Mouse (Mus musculus) E14TG2a.4 (cell line): Measurements from ENCODE around the gene 9130023H24Rik.

Experiments used
- H3K27me3 ChIP-seq: 2 replicates; pipeline ENCODE4 v1.6.1; 2014; ENCODE audit warnings: low read length, control low read depth; ENCODE audit not compliant: insufficient read depth
- H3K36me3 ChIP-seq: 2 replicates; pipeline ENCODE4 v1.6.1; 2014; ENCODE audit warnings: low read length, control low read depth; ENCODE audit not compliant: insufficient read depth
- H3K4me1 ChIP-seq: replicated peaks from 2 replicates; pipeline ENCODE4 v1.6.1; 2014; ENCODE audit warnings: low read depth, low read length, control low read depth
- H3K4me3 ChIP-seq: replicated peaks from 2 replicates; pipeline ENCODE4 v1.5.1; 2014; ENCODE audit warnings: mild to moderate bottlenecking, low read length
- H3K9me3 ChIP-seq: 2 replicates; pipeline ENCODE4 v1.6.1; 2014; ENCODE audit warnings: low read length, control low read depth
- CTCF ChIP-seq: conservative IDR thresholded peaks from 2 replicates; pipeline ENCODE4 v1.5.1; 2014; ENCODE audit warnings: low read length
- NANOG ChIP-seq: IDR thresholded peaks from 2 replicates; pipeline ENCODE4 v1.6.1; 2014; ENCODE audit warnings: borderline replicate concordance, low read length, mixed read lengths
- POU5F1 ChIP-seq: IDR thresholded peaks from 2 replicates; pipeline ENCODE4 v1.6.1; 2014; ENCODE audit warnings: low read length, borderline replicate concordance

Gene 9130023H24Rik

GRCm38 (mm10) chr7:128231741-128232140 lies 6.1 kb downstream of the 9130023H24Rik start:
- H3K4me3 ChIP-seq: no peak overlapping the region
- H3K4me1 ChIP-seq: peaks cover 9% of the 10 kb centered on the region
- H3K9me3 ChIP-seq: 0 out of 2 replicates have a peak, but pooled peaks cover under 1% of the 10 kb centered on the region
- H3K36me3 ChIP-seq: peaks cover 19% of the 10 kb centered on the region
- TF ChIP-seq POU5F1 (no peak), CTCF (no peak), NANOG (no peak)
- H3K27me3 ChIP-seq: peaks cover 12% of the 10 kb centered on the region

DNA sequence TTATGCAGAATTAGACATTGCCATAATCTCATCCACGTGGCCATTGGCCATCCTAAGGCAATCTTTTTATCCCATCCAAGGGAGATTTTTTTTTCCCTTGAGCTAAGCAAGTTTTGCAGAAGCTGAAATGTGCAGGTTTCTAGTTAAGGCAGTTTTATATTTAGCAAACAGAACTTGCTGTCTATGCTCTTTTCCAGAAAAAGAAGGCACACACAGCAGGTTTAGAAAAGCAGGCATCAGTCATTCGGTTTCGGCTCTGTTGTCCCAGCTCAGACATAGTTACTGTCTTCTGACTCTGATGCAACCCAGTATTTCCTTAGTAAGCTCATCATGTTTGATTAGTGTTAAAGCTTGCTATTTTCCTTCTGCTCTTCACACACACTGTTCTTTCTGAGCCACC lies 16.9 kb downstream of the 9130023H24Rik start:
- TF ChIP-seq POU5F1 (no peak), CTCF (no peak), NANOG (no peak)
- Histone ChIP-seq H3K4me3 (no peak overlapping the region), H3K27me3 (no peaks in the 10 kb centered on the region), H3K4me1 (no peaks in the 10 kb centered on the region), H3K36me3 (no peaks in the 10 kb centered on the region), H3K9me3 (no peaks in the 10 kb centered on the region)

DNA sequence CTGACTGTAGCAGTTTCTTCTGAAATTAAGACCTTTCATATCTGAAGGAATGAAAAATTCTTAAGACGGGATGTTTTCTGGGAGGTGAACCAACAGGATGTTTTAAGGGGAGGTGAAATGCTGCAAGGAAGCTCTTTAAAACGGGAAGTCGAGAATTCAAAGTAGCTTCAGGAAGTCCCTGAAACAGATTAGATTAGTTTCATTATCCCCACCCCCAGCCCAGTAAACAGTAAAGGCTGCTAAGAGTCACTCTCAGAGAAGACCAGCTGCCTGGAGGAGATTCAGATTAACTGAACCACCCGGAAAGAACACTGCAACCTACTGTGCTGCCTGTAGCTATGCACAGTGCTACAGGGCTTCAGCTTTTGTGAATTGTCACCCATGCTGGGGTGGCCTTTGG lies 17.9 kb downstream of the 9130023H24Rik start:
- TF ChIP-seq NANOG: no peak
- TF ChIP-seq POU5F1: no peak
- no peak for TF ChIP-seq CTCF
- H3K36me3 ChIP-seq: no peaks in the 10 kb centered on the region
- no peaks in the 10 kb centered on the region for H3K4me1 ChIP-seq
- no peaks in the 10 kb centered on the region for H3K27me3 ChIP-seq
- H3K4me3 ChIP-seq: no peak overlapping the region
- no peaks in the 10 kb centered on the region for H3K9me3 ChIP-seq

DNA sequence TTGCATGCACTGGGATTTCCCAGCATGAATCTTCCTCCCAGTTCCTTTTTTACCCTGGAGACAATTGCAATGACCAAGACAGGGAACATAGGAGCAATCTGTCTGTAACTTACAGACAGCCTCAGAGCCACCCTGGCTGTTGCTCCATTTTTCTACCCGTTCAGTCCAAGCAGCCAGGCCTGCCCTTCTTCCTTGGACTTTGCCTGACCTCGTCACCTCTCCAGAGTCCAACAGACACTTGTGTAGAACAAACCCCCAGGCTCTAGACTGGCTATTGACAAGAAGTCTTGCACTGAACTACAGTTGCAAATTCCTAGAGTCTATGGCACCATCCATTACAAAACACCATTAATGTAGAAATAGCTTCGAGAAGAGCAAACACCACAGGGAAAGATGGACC lies 28.0 kb downstream of the 9130023H24Rik start:
- peaks cover 3% of the 10 kb centered on the region; the same call in 1 of the 2 replicates for H3K27me3 ChIP-seq
- no peaks in the 10 kb centered on the region for H3K9me3 ChIP-seq
- no peak for TF ChIP-seq POU5F1
- no peak for TF ChIP-seq CTCF
- no peak for TF ChIP-seq NANOG

GRCm38 (mm10) chr7:128208187-128208586 lies 29.6 kb downstream of the 9130023H24Rik start:
- Histone ChIP-seq H3K4me1 (peaks cover 6% of the 10 kb centered on the region; the same call in 1 of the 2 replicates), H3K27me3 (peaks cover 3% of the 10 kb centered on the region; the same call in 1 of the 2 replicates), H3K36me3 (no peaks in the 10 kb centered on the region), H3K9me3 (no peaks in the 10 kb centered on the region), H3K4me3 (no peak overlapping the region)
- TF ChIP-seq CTCF (peak; percentile 88), NANOG (no peak)

More for the DNA sequence above, 28.0 kb downstream of the 9130023H24Rik start:
- H3K36me3 ChIP-seq: no peaks in the 10 kb centered on the region
- H3K4me1 ChIP-seq: peaks cover 6% of the 10 kb centered on the region; the same call in 1 of the 2 replicates
- H3K4me3 ChIP-seq: no peak overlapping the region

DNA sequence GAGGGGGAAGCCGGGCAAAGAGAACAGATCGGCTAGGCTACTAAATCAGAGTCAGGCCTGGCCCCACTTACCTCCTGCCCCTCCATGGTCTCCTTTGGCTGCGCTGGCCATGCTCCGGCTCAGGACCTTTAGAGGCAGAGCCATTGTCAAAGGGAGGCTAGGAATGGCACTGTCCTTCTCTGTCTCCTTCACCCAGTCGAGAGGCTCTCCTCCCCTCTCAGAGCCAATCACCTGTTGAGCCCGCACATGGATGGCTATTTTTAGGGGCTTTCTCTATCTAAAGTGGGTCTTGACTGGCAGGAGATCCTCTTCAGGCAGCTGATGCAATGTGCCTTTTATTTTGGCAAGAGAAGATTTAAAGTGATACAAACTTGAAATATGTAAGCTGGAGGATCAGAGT lies 31.7 kb downstream of the 9130023H24Rik start, which contains the start of gene Cox6a2:
Gene Cox6a2 (minus strand): TSS at position 236 of the 400 bp plus-strand sequence.
- peaks cover 3% of the 10 kb centered on the region; the same call in 1 of the 2 replicates for H3K27me3 ChIP-seq
- H3K9me3 ChIP-seq: no peaks in the 10 kb centered on the region
- no peak within 1 kb of the TSS for H3K4me3 ChIP-seq
- H3K4me1 ChIP-seq: peaks cover 6% of the 10 kb centered on the region; the same call in 1 of the 2 replicates
- TF ChIP-seq POU5F1 (no peak), NANOG (no peak), CTCF (no peak)
- no peaks in the 10 kb centered on the region for H3K36me3 ChIP-seq

DNA sequence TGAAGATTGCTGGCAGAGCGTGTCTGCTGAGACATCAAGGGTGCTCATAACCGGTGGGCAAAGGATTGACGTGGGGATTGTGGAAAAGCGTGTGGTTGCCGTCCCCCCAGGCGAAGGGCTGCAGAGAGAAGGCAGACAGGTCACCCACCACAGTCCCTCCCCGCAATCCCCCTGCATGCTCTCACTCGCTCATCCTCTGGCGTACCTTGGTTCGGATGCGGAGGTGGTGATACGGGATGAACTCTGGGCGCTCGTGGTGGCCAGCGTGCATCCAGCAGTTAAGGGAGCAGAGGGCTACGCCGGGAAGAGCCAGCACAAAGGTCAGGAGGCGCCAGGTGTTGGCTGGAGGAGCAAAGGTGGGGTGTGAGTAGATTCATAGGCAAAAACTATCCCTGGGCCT lies 32.1 kb downstream of the 9130023H24Rik start:
- Histone ChIP-seq H3K27me3 (peaks cover 3% of the 10 kb centered on the region; the same call in 1 of the 2 replicates), H3K9me3 (no peaks in the 10 kb centered on the region), H3K4me1 (peaks cover 6% of the 10 kb centered on the region; the same call in 1 of the 2 replicates), H3K36me3 (no peaks in the 10 kb centered on the region), H3K4me3 (no peak overlapping the region)
- TF ChIP-seq NANOG (no peak), CTCF (no peak), POU5F1 (no peak)

DNA sequence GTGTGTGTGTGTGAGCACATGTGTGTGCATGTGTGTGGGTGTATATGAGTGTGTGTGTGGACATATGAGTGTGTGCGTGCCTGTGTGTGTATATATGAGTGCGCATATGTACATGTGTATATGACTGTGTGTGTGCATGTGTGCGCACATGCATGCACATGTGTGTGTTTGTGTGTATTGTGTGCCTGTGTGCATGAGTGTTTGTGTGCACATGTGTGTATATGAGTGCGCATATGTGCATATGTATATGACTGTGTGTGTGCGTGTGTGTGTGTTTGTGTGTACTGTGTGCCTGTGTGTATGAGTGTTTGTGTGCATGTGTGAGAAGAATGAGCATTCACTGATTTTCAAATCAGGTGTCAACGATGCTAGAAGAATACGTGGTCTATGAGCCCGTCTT lies 33.7 kb downstream of the 9130023H24Rik start:
- Histone ChIP-seq H3K4me3 (no peak overlapping the region), H3K36me3 (no peaks in the 10 kb centered on the region), H3K9me3 (no peaks in the 10 kb centered on the region), H3K27me3 (peaks cover 3% of the 10 kb centered on the region; the same call in 1 of the 2 replicates), H3K4me1 (peaks cover 6% of the 10 kb centered on the region; the same call in 1 of the 2 replicates)
- TF ChIP-seq POU5F1: no peak

DNA sequence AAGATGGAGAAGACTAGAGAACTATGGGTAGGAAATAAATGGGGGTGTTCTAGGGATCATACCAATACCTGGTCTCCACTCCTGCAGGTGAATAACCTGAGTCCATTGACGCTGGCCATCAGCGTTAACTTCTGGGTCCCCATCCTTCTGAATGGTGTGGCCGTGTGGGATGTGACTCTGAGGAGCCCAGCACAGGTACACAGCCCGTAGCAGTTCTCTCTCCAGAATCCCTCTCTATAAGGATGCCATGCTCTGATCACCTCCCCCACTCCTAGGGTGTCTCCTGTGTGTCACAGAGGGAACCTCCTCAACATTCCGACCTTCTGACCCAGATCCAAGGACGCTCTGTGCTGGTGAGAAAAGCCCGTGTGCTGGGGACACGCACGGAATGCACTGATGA lies 34.8 kb downstream of the 9130023H24Rik start:
- Histone ChIP-seq H3K4me3 (no peak overlapping the region), H3K4me1 (peaks cover 6% of the 10 kb centered on the region; the same call in 1 of the 2 replicates)

More for the DNA sequence above, 34.8 kb downstream of the 9130023H24Rik start:
- Histone ChIP-seq H3K36me3 (no peaks in the 10 kb centered on the region), H3K27me3 (peaks cover 3% of the 10 kb centered on the region; the same call in 1 of the 2 replicates), H3K9me3 (no peaks in the 10 kb centered on the region)
- TF ChIP-seq CTCF: no peak
- TF ChIP-seq POU5F1: no peak
- no peak for TF ChIP-seq NANOG
